Mouse (Mus musculus) layer of hippocampus, adult 18-20 months (tissue): ENCODE results near the gene Prr18. TPM values are rescaled to one million over a fixed set of nuclear protein-coding genes. Genes with fewer than 3 reads are reported as not detected.

ENCODE experiments used
- DNase-seq, 2 experiments: peaks; one replicate each; pipeline ENCODE4 v3.0.0; 2022; ENCODE audit warnings: low spot score in 2 of 2
- total RNA-seq, 2 experiments: library from RNA; stranded (reverse); gene quantifications; 2 replicates each; pipeline ENCODE4 v1.2.3; 2021

Gene Prr18
- total RNA-seq, 2 experiments from 2014 or later, result 23.0 to 26.6 TPM

- peak in 1 of 2 experiments; percentile 57 for DNase-seq
Observed at GRCm38 (mm10) chr17:8388463-8388862, 51.2 kb downstream of the Prr18 start.

GRCm38 (mm10) chr17:8388990-8389789 is 51.9 kb downstream of the Prr18 start:
- peak in 1 of 2 experiments; percentile 16 for DNase-seq

GRCm38 (mm10) chr17:8389790-8390095 is 52.5 kb downstream of the Prr18 start:
- no peak for DNase-seq

- no peak for DNase-seq
Observed at GRCm38 (mm10) chr17:8390487-8390886, 53.2 kb downstream of the Prr18 start.

Other genes with a start within 250 kb of the Prr18 start
- gene Gm49673, start 189.7 kb upstream of the Prr18 start, total RNA-seq, result under 1 TPM; 0.13 to 0.22 TPM
- 1 to 10 TPM; 7.8 to 7.9 TPM for gene Rnaset2a, start 189.4 kb upstream of the Prr18 start, total RNA-seq
- gene Fgfr1op, start 172.0 kb upstream of the Prr18 start, total RNA-seq, result 10 to 100 TPM; 12.7 to 13.0 TPM
- gene Ccr6, start 101.4 kb upstream of the Prr18 start, total RNA-seq, result under 1 TPM in 1 of 2 experiments, not detected in 1; 0.47 TPM
- 100 to 1,000 TPM; 134 to 141 TPM for gene Mpc1, start 54.6 kb upstream of the Prr18 start, total RNA-seq
- gene Sft2d1, start 26.4 kb upstream of the Prr18 start, total RNA-seq, result 10 to 100 TPM; 52.1 to 53.9 TPM
- 1 to 10 TPM in 1 of 2 experiments, under 1 TPM in 1; 0.38 to 1.8 TPM for gene T2, start 18.5 kb downstream of the Prr18 start, total RNA-seq
- gene T, start 97.0 kb downstream of the Prr18 start, total RNA-seq, result not detected
- 10 to 100 TPM; 59.8 to 61.8 TPM for gene Pde10a, start 187.9 kb downstream of the Prr18 start, total RNA-seq
- gene Gm17087, start 229.5 kb downstream of the Prr18 start, total RNA-seq, result not detected